Mouse (Mus musculus) heart, embryonic 13.5 days (tissue): ENCODE measurements at regions not wholly inside any gene's neighbourhood (a gene's known extent, or its start where the extent isn't known, plus 50 kb on each side); places are given as distances from the start of the nearest gene placed in this dataset.

Experiments used
- ATAC-seq: fragments of 200-750 bp; cut with Nextera tagmentation; 2 replicates; pipeline ENCODE4 v1.8.0; 2017; ENCODE audit warnings: moderate TSS enrichment; ENCODE audit not compliant: insufficient number of reproducible peaks, low FRiP score, low TSS enrichment; ENCODE audit errors: extremely low read depth
- H3K27ac ChIP-seq: fragments of 300-500 bp; sonication (generic); replicated peaks from 2 replicates; pipeline ENCODE4 v1.5.1; 2015; ENCODE audit warnings: moderate library complexity, mild to moderate bottlenecking, inconsistent platforms
- H3K27me3 ChIP-seq: fragments of 300-500 bp; sonication (generic); replicated peaks from 2 replicates; pipeline ENCODE4 v1.6.1; 2015; ENCODE audit warnings: mild to moderate bottlenecking, inconsistent platforms
- H3K36me3 ChIP-seq: fragments of 300-500 bp; sonication (generic); 2 replicates; pipeline ENCODE4 v1.6.1; 2015; ENCODE audit warnings: mild to moderate bottlenecking, inconsistent platforms
- H3K4me1 ChIP-seq: fragments of 300-500 bp; sonication (generic); 2 replicates; pipeline ENCODE4 v1.6.1; 2015; ENCODE audit warnings: inconsistent platforms
- H3K4me2 ChIP-seq: fragments of 300-500 bp; sonication (generic); 2 replicates; pipeline ENCODE4 v1.6.1; 2015; ENCODE audit warnings: inconsistent platforms, mild to moderate bottlenecking, moderate library complexity
- H3K4me3 ChIP-seq: fragments of 300-500 bp; sonication (generic); 2 replicates; pipeline ENCODE4 v1.5.1; 2015; ENCODE audit warnings: moderate library complexity, mild to moderate bottlenecking, inconsistent platforms
- H3K9ac ChIP-seq: fragments of 300-500 bp; sonication (generic); 2 replicates; pipeline ENCODE4 v1.6.1; 2015; ENCODE audit warnings: inconsistent platforms, mild to moderate bottlenecking, moderate library complexity
- H3K9me3 ChIP-seq: fragments of 300-500 bp; sonication (generic); 2 replicates; pipeline ENCODE4 v1.6.1; 2016; ENCODE audit warnings: inconsistent platforms
- WGBS: fragments of 180-500 bp; shearing (Covaris S2); methylation state at CpG from one replicate; pipeline ENCODE4 v1.1.7; 2015; ENCODE audit warnings: mixed read lengths; 5-methylcytosine and 5-hydroxymethylcytosine counted together

DNA sequence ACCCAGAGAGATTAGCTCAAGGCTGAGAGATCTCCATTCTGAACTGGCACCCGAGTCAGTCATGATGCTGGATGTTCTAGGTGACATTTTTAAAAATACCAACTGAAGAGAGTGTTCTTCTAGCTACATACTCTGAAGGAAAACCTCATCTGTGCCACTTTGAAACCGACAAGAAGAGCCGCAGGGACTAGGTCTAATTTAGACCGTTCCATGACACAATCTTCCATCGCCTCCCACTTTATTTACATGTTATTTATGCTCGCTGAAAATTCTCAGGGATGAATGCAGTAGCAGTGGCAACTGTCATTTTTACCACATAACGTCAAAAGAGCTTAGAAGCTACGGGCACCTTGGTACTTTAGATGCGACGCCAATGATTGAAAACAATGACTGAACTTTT, 514.1 kb upstream of the Gm10131 start:
- no peak for ATAC-seq
- WGBS = 78% methylated on average over 10 of the region's 10 CpGs

GRCm38 (mm10) chr8:34623783-34624182, 512.2 kb upstream of the Gm10131 start:
- H3K27ac ChIP-seq = no peak overlapping the region
- H3K36me3 ChIP-seq = no peaks in the 10 kb centered on the region
- no peak overlapping the region for H3K4me3 ChIP-seq
- no peaks in the 10 kb centered on the region for H3K9me3 ChIP-seq
- no peak for ATAC-seq
- WGBS = 35% methylated on average over 7 of the region's 7 CpGs
- no peak overlapping the region for H3K9ac ChIP-seq
- no peaks in the 10 kb centered on the region for H3K4me1 ChIP-seq
- H3K4me2 ChIP-seq = no peak overlapping the region
- H3K27me3 ChIP-seq = no peaks in the 10 kb centered on the region

More for the DNA sequence above, 514.1 kb upstream of the Gm10131 start:
- H3K36me3 ChIP-seq = no peaks in the 10 kb centered on the region
- no peak overlapping the region for H3K4me2 ChIP-seq
- H3K27ac ChIP-seq = no peak overlapping the region
- no peaks in the 10 kb centered on the region for H3K27me3 ChIP-seq
- no peaks in the 10 kb centered on the region for H3K9me3 ChIP-seq
- no peak overlapping the region for H3K9ac ChIP-seq
- H3K4me3 ChIP-seq = no peak overlapping the region
- H3K4me1 ChIP-seq = no peaks in the 10 kb centered on the region

GRCm38 (mm10) chr8:34622177-34623114, 510.9 kb upstream of the Gm10131 start:
- no peak overlapping the region for H3K4me3 ChIP-seq
- no peak for ATAC-seq
- no peaks in the 10 kb centered on the region for H3K36me3 ChIP-seq
- H3K9me3 ChIP-seq = no peaks in the 10 kb centered on the region
- no peaks in the 10 kb centered on the region for H3K27me3 ChIP-seq
- no peaks in the 10 kb centered on the region for H3K4me1 ChIP-seq
- 72% methylated on average over 25 of the region's 25 CpGs for WGBS
- no peak overlapping the region for H3K27ac ChIP-seq
- no peak overlapping the region for H3K4me2 ChIP-seq
- no peak overlapping the region for H3K9ac ChIP-seq

DNA sequence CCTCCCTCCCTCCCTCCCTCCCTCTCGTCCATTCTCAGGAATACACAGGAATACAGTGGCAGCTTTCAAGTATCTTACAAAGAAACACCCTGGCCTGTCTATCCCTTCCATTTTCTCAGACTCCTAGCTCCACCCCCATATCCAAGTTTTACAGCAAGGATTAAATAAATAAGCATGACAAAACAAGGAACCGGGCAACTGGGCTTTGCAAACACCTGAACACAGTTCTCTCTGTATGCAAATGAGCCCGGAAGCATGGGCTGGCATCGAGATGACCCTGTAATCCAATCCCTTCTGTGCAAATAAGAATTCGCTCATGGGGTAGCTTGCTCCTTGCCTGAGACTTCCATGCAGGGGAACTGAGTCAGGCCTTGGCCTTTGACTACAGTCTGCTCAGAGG, 506.5 kb upstream of the Gm10131 start:
- Histone ChIP-seq H3K27ac (no peak overlapping the region), H3K4me3 (no peak overlapping the region), H3K36me3 (no peaks in the 10 kb centered on the region), H3K27me3 (no peaks in the 10 kb centered on the region), H3K9me3 (no peaks in the 10 kb centered on the region), H3K4me1 (no peaks in the 10 kb centered on the region), H3K4me2 (no peak overlapping the region), H3K9ac (no peak overlapping the region)
- WGBS = 46% methylated on average over 4 of the region's 5 CpGs
- no peak for ATAC-seq

DNA sequence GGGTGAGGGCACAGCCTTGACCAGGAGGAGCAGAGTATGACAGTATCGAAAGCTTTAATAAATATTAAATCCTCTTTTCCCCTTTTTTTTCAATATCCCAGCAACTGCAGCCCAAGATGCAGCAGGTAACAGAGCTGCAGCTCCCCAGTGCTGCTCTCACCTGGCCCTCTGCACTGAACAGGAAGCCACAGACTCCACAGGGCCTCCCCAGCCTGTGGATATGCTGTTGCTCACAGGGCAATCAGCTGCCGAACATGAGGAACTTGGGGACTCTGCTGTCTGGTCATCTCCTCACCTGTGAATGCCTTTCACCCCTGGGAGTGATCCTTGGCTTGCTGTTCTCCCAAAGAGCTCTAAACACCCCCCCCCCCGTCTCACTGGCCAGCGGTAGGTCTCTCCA, 503.4 kb upstream of the Gm10131 start:
- ATAC-seq = no peak
- Histone ChIP-seq H3K27ac (no peak overlapping the region), H3K9me3 (0 out of 2 replicates have a peak, but pooled peaks cover 3% of the 10 kb centered on the region), H3K9ac (no peak overlapping the region), H3K36me3 (no peaks in the 10 kb centered on the region), H3K4me3 (no peak overlapping the region), H3K4me1 (no peaks in the 10 kb centered on the region), H3K27me3 (no peaks in the 10 kb centered on the region), H3K4me2 (no peak overlapping the region)
- WGBS = 74% methylated on average over 4 of the region's 4 CpGs

DNA sequence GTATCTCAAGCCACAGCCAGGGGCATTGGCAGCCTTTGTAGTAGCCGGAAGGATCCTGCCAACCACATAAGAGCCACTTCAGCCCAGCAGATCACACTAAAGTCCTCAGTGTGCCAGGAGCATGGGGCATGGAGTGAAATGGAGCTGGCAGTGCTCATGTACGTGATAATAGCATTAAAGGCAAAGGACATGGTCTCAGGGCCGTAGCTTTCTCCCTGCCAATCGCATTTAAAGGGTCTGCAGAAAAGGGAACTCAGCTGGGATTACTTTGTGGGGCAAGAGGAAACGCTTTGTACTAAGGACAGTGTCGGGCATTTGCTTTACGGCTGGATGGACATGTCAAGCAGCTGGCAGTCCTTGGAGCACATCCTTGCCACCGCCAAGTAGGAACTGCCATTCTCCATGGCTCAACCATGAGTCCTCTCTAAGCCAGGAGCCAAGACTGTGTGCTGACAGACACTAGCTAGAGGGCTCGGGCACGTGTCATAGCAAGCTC, 502.5 kb upstream of the Gm10131 start:
- WGBS = 62% methylated on average over 10 of the region's 10 CpGs
- Histone ChIP-seq H3K36me3 (no peaks in the 10 kb centered on the region), H3K27ac (no peak overlapping the region), H3K4me2 (no peak overlapping the region), H3K4me1 (no peaks in the 10 kb centered on the region), H3K9me3 (0 out of 2 replicates have a peak, but pooled peaks cover 3% of the 10 kb centered on the region), H3K4me3 (no peak overlapping the region), H3K27me3 (no peaks in the 10 kb centered on the region), H3K9ac (no peak overlapping the region)
- ATAC-seq = no peak

DNA sequence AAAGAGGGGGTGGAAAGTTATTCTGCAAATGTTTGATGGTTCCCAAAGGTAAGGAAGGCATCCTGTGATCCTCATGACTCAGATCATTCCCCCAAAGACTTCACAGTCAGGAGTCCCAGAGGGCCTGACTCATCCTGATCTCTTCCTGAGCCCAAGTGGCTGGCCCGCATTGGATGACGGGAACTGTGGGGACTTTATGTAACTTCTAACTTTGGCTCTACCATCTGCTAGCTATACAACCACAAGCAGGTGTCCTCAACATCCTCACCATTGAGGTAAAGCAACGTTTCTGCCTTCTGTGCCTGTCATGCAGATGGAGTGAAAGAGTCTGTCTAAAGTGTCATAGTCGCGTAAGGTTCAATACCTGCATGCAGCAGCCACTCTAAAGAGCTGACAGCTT, 501.6 kb upstream of the Gm10131 start:
- no peak overlapping the region for H3K9ac ChIP-seq
- ATAC-seq = no peak
- H3K4me1 ChIP-seq = no peaks in the 10 kb centered on the region
- H3K27ac ChIP-seq = no peak overlapping the region
- H3K4me3 ChIP-seq = no peak overlapping the region
- 0 out of 2 replicates have a peak, but pooled peaks cover 3% of the 10 kb centered on the region for H3K9me3 ChIP-seq
- H3K27me3 ChIP-seq = no peaks in the 10 kb centered on the region
- H3K36me3 ChIP-seq = no peaks in the 10 kb centered on the region
- no peak overlapping the region for H3K4me2 ChIP-seq
- 75% methylated on average over 5 of the region's 5 CpGs for WGBS

DNA sequence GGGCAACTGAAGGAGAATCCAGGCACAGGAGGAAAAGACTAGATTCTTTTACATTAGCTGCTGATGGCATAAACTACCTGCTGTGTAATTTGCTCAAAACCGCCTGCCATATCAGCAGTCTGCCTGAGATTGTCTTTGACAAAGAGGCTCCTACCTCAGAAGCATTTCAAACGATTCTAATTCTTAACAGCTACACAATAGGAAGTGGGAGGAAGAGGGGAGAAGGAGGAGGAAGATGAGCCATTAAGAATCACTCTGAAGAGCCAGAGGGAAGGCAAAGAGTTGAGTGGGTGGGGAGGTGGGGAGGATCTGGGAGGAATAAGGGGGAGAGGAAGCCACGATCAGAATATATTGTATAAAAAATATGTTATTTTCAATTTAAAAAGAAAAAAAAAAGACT, 500.9 kb upstream of the Gm10131 start:
- no peak overlapping the region for H3K4me2 ChIP-seq
- no peaks in the 10 kb centered on the region for H3K36me3 ChIP-seq
- no peak overlapping the region for H3K9ac ChIP-seq
- 67% methylated on average over 3 of the region's 3 CpGs for WGBS
- H3K4me1 ChIP-seq = no peaks in the 10 kb centered on the region
- no peak overlapping the region for H3K4me3 ChIP-seq
- ATAC-seq = no peak
- no peaks in the 10 kb centered on the region for H3K27me3 ChIP-seq
- 0 out of 2 replicates have a peak, but pooled peaks cover 3% of the 10 kb centered on the region for H3K9me3 ChIP-seq
- no peak overlapping the region for H3K27ac ChIP-seq

GRCm38 (mm10) chr8:34610186-34610585, 498.6 kb upstream of the Gm10131 start:
- Histone ChIP-seq H3K9me3 (0 out of 2 replicates have a peak, but pooled peaks cover 3% of the 10 kb centered on the region), H3K9ac (no peak overlapping the region), H3K36me3 (no peaks in the 10 kb centered on the region), H3K27ac (no peak overlapping the region), H3K4me1 (no peaks in the 10 kb centered on the region), H3K27me3 (no peaks in the 10 kb centered on the region), H3K4me3 (no peak overlapping the region), H3K4me2 (no peak overlapping the region)
- ATAC-seq = no peak

GRCm38 (mm10) chr8:34607426-34607825, 495.9 kb upstream of the Gm10131 start:
- H3K27ac ChIP-seq = no peak overlapping the region
- ATAC-seq = no peak
- WGBS = 82% methylated on average over 2 of the region's 2 CpGs

DNA sequence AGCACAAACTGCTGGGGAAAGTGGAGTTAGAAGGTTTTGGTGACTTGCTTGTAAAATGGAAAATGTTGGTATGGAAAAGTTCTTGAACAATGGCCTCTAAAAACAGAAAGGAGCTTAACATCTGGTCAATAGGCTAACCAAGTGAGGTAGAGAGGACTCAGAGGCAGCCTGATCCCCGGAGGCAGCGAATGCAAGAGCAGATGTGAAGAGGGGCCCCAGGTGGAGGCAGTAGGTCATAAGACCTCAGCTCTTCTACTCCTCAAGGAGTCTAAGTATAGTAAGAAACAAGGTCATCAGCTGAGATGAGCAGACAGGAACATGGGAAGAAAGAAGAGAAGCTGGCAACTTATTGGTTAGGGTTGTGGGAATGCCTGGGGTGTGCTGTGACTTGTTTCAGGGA, 493.5 kb upstream of the Gm10131 start:
- Histone ChIP-seq H3K27me3 (no peaks in the 10 kb centered on the region), H3K9me3 (no peaks in the 10 kb centered on the region), H3K4me1 (no peaks in the 10 kb centered on the region), H3K36me3 (no peaks in the 10 kb centered on the region), H3K4me2 (no peak overlapping the region), H3K4me3 (no peak overlapping the region), H3K27ac (no peak overlapping the region), H3K9ac (no peak overlapping the region)
- ATAC-seq = no peak
- WGBS = 85% methylated on average over 2 of the region's 2 CpGs

More at GRCm38 (mm10) chr8:34607426-34607825, 495.9 kb upstream of the Gm10131 start:
- Histone ChIP-seq H3K9ac (no peak overlapping the region), H3K27me3 (no peaks in the 10 kb centered on the region), H3K4me1 (no peaks in the 10 kb centered on the region), H3K9me3 (0 out of 2 replicates have a peak, but pooled peaks cover 3% of the 10 kb centered on the region), H3K4me2 (no peak overlapping the region), H3K4me3 (no peak overlapping the region), H3K36me3 (no peaks in the 10 kb centered on the region)

GRCm38 (mm10) chr8:34604581-34604980, 493.0 kb upstream of the Gm10131 start:
- Histone ChIP-seq H3K9me3 (no peaks in the 10 kb centered on the region), H3K4me3 (no peak overlapping the region), H3K27me3 (no peaks in the 10 kb centered on the region), H3K4me1 (no peaks in the 10 kb centered on the region), H3K4me2 (no peak overlapping the region), H3K27ac (no peak overlapping the region), H3K9ac (no peak overlapping the region), H3K36me3 (no peaks in the 10 kb centered on the region)
- no peak for ATAC-seq
- WGBS = 53% methylated on average over 2 of the region's 2 CpGs
